Mouse (Mus musculus): Measurements from ENCODE around the gene Sri. TPM values are rescaled to one million over a fixed set of nuclear protein-coding genes. Genes with fewer than 3 reads are reported as not detected.

Sri gene
- polyA plus RNA-seq, 1 experiment: 11.3 TPM

GRCm38 (mm10) chr5:8073901-8074561 lies 28.2 kb downstream of the Sri start:
- peaks cover 7% of the 10 kb centered on the region for H3K4me1 ChIP-seq (ENCODE audit: control insufficient read depth, insufficient read depth, low read length)
- no peak overlapping the region for H3K27ac ChIP-seq (ENCODE audit: control insufficient read depth, insufficient read depth, low read depth, low read length)
- no peak for TF ChIP-seq POLR2A (IDR thresholded peaks at IDR 0.05; ENCODE audit: control insufficient read depth, low read depth, low read length)
- no peak for TF ChIP-seq CTCF (IDR thresholded peaks at IDR 0.05; ENCODE audit: control insufficient read depth, insufficient read depth, insufficient replicate concordance, low read depth, low read length)
- H3K36me3 ChIP-seq (ENCODE audit: control insufficient read depth, insufficient read depth, low read length): no peaks in the 10 kb centered on the region
- H3K4me3 ChIP-seq (ENCODE audit: control insufficient read depth, low read depth, low read length): no peak overlapping the region
- H3K27me3 ChIP-seq (ENCODE audit: control insufficient read depth, insufficient read depth, low read length): no peaks in the 10 kb centered on the region

GRCm38 (mm10) chr5:8077481-8077880 lies 31.6 kb downstream of the Sri start:
- no peaks in the 10 kb centered on the region for H3K36me3 ChIP-seq (ENCODE audit: control insufficient read depth, insufficient read depth, low read length)
- H3K27ac ChIP-seq (ENCODE audit: control insufficient read depth, insufficient read depth, low read depth, low read length): no peak overlapping the region
- H3K4me3 ChIP-seq (ENCODE audit: control insufficient read depth, low read depth, low read length): no peak overlapping the region
- peaks cover 7% of the 10 kb centered on the region for H3K4me1 ChIP-seq (ENCODE audit: control insufficient read depth, insufficient read depth, low read length)
- no peaks in the 10 kb centered on the region for H3K27me3 ChIP-seq (ENCODE audit: control insufficient read depth, insufficient read depth, low read length)
- TF ChIP-seq POLR2A (IDR thresholded peaks at IDR 0.05; ENCODE audit: control insufficient read depth, low read depth, low read length) (no peak), CTCF (IDR thresholded peaks at IDR 0.05; ENCODE audit: control insufficient read depth, insufficient read depth, insufficient replicate concordance, low read depth, low read length) (no peak)

- no peaks in the 10 kb centered on the region for H3K36me3 ChIP-seq (ENCODE audit: control insufficient read depth, insufficient read depth, low read length)
- no peaks in the 10 kb centered on the region for H3K4me1 ChIP-seq (ENCODE audit: control insufficient read depth, insufficient read depth, low read length)
- no peak overlapping the region for H3K27ac ChIP-seq (ENCODE audit: control insufficient read depth, insufficient read depth, low read depth, low read length)
- no peak for TF ChIP-seq POLR2A (IDR thresholded peaks at IDR 0.05; ENCODE audit: control insufficient read depth, low read depth, low read length)
- no peak for TF ChIP-seq CTCF (IDR thresholded peaks at IDR 0.05; ENCODE audit: control insufficient read depth, insufficient read depth, insufficient replicate concordance, low read depth, low read length)
- H3K27me3 ChIP-seq (ENCODE audit: control insufficient read depth, insufficient read depth, low read length): no peaks in the 10 kb centered on the region
- H3K4me3 ChIP-seq (ENCODE audit: control insufficient read depth, low read depth, low read length): no peak overlapping the region
Measured at GRCm38 (mm10) chr5:8082800-8083509, 37.1 kb downstream of the Sri start.

DNA sequence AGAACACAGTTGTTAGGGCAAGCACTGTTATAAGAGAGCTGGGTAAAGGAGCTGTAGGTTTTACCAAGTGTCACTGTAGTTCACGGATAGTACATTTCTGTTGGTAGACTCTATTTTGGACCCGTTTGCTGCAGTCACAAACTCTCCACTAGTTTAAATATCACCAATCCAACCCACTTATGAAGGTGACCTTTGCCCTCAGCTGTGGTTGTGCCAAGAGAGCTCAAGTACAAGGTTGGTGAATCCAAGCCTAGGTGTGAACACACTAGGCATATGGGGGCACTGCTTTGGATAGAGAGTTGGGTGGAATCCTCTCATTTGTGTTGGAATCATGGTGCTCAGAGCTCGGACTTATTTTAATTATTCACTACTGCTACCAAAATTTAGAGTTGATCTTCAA lies 39.8 kb downstream of the Sri start:
- no peak overlapping the region for H3K4me3 ChIP-seq (ENCODE audit: control insufficient read depth, low read depth, low read length)
- TF ChIP-seq CTCF (IDR thresholded peaks at IDR 0.05; ENCODE audit: control insufficient read depth, insufficient read depth, insufficient replicate concordance, low read depth, low read length): no peak
- TF ChIP-seq POLR2A (IDR thresholded peaks at IDR 0.05; ENCODE audit: control insufficient read depth, low read depth, low read length): no peak
- no peak overlapping the region for H3K27ac ChIP-seq (ENCODE audit: control insufficient read depth, insufficient read depth, low read depth, low read length)
- H3K27me3 ChIP-seq (ENCODE audit: control insufficient read depth, insufficient read depth, low read length): no peaks in the 10 kb centered on the region
- H3K36me3 ChIP-seq (ENCODE audit: control insufficient read depth, insufficient read depth, low read length): no peaks in the 10 kb centered on the region
- H3K4me1 ChIP-seq (ENCODE audit: control insufficient read depth, insufficient read depth, low read length): no peaks in the 10 kb centered on the region

DNA sequence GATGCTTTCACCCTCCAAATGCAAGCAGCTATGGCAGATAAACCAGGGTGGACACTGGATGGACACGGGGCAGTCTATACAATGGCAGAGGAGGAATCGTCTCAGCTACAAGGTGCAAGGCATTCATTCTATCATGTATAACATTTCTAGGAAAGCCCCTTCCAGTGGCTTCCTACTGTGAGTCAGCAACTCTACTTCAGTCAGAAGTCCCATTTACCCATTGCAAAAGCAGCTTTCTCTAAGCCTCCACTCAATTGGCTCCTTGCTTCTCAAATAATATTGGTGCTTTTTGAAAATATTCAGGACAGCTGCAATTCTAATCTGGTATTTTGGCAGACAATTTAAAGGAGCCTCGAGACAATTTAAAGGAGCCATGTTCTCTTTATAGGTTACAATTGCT lies 42.3 kb downstream of the Sri start:
- H3K4me3 ChIP-seq (ENCODE audit: control insufficient read depth, low read depth, low read length): no peak overlapping the region
- H3K27ac ChIP-seq (ENCODE audit: control insufficient read depth, insufficient read depth, low read depth, low read length): no peak overlapping the region
- no peak for TF ChIP-seq POLR2A (IDR thresholded peaks at IDR 0.05; ENCODE audit: control insufficient read depth, low read depth, low read length)
- no peak for TF ChIP-seq CTCF (IDR thresholded peaks at IDR 0.05; ENCODE audit: control insufficient read depth, insufficient read depth, insufficient replicate concordance, low read depth, low read length)
- H3K36me3 ChIP-seq (ENCODE audit: control insufficient read depth, insufficient read depth, low read length): no peaks in the 10 kb centered on the region
- H3K27me3 ChIP-seq (ENCODE audit: control insufficient read depth, insufficient read depth, low read length): no peaks in the 10 kb centered on the region
- no peaks in the 10 kb centered on the region for H3K4me1 ChIP-seq (ENCODE audit: control insufficient read depth, insufficient read depth, low read length)

GRCm38 (mm10) chr5:8094921-8095320 lies 49.0 kb downstream of the Sri start:
- TF ChIP-seq CTCF (IDR thresholded peaks at IDR 0.05; ENCODE audit: control insufficient read depth, insufficient read depth, insufficient replicate concordance, low read depth, low read length) (no peak), POLR2A (IDR thresholded peaks at IDR 0.05; ENCODE audit: control insufficient read depth, low read depth, low read length) (no peak)
- no peaks in the 10 kb centered on the region for H3K36me3 ChIP-seq (ENCODE audit: control insufficient read depth, insufficient read depth, low read length)

DNA sequence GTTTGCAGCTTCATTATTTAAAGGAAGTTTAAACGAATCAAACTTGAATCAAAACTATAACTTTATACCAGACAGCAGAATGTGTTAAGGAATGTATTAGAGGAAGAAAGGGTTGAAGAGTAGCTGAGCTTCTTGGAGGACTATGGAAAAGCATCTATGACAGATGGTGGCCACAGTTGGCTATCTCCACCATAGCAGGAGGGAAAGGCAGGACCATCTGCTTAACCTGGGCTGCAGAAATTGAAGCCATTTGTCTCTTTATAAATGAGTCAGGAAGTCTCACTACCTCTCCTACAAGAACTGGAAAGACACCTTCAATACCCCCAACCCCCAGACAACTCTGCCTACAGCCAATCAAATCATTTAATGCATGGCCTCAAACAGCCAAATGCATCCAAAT lies 49.8 kb downstream of the Sri start:
- H3K27me3 ChIP-seq (ENCODE audit: control insufficient read depth, insufficient read depth, low read length): no peaks in the 10 kb centered on the region
- TF ChIP-seq POLR2A (IDR thresholded peaks at IDR 0.05; ENCODE audit: control insufficient read depth, low read depth, low read length) (no peak), CTCF (IDR thresholded peaks at IDR 0.05; ENCODE audit: control insufficient read depth, insufficient read depth, insufficient replicate concordance, low read depth, low read length) (no peak)
- no peaks in the 10 kb centered on the region for H3K4me1 ChIP-seq (ENCODE audit: control insufficient read depth, insufficient read depth, low read length)
- no peaks in the 10 kb centered on the region for H3K36me3 ChIP-seq (ENCODE audit: control insufficient read depth, insufficient read depth, low read length)
- H3K27ac ChIP-seq (ENCODE audit: control insufficient read depth, insufficient read depth, low read depth, low read length): no peak overlapping the region
- no peak overlapping the region for H3K4me3 ChIP-seq (ENCODE audit: control insufficient read depth, low read depth, low read length)

More at GRCm38 (mm10) chr5:8094921-8095320, 49.0 kb downstream of the Sri start:
- Histone ChIP-seq H3K4me1 (ENCODE audit: control insufficient read depth, insufficient read depth, low read length) (no peaks in the 10 kb centered on the region), H3K4me3 (ENCODE audit: control insufficient read depth, low read depth, low read length) (no peak overlapping the region), H3K27ac (ENCODE audit: control insufficient read depth, insufficient read depth, low read depth, low read length) (no peak overlapping the region), H3K27me3 (ENCODE audit: control insufficient read depth, insufficient read depth, low read length) (no peaks in the 10 kb centered on the region)

All from testis, adult 2 months (tissue).